Mouse (Mus musculus): ENCODE data around the gene Nsf.

DNA sequence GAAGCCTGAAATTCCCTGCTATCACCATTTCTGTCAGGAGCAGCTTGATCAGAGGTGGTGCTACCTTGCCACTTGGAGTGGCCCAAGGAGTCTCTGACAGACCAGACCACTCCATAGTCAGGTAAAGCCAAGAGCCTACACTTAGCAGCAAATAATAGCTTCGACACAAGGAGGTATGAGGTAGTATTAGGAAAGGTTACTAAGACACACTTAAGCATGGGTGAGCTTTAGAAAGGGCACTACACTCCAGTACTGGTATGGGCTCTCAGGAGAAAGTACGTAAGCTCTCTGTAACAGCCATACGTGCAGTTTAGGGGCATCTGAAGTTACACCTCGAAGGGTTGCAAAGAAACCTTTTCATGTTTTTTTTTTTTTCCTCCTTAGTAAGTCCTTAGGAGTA, 11.1 kb downstream of the Nsf start:
- TF ChIP-seq CTCF (IDR thresholded peaks at IDR 0.05; ENCODE audit: control insufficient read depth, insufficient read depth, low read length) (no peak), POLR2A (IDR thresholded peaks at IDR 0.05; ENCODE audit: borderline replicate concordance, control insufficient read depth, low read depth, low read length) (no peak)

Measured in bone marrow, adult 2 months (tissue).